Mouse (Mus musculus) cerebellum, adult 11 months (tissue): ENCODE measurements around the gene Tspan11.

Experiments
- DNase-seq: peaks from one replicate; pipeline ENCODE4 v3.0.0; 2022

Tspan11 gene

GRCm38 (mm10) chr6:127879472-127879871 lies 7.9 kb upstream of the Tspan11 start:
- no peak for DNase-seq

- no peak for DNase-seq
These were observed 473 bp upstream of the Tspan11 start for GRCm38 (mm10) chr6:127886916-127887315.

GRCm38 (mm10) chr6:127888581-127888980 lies 1.2 kb downstream of the Tspan11 start:
- DNase-seq: no peak

GRCm38 (mm10) chr6:127893611-127894010 lies 6.2 kb downstream of the Tspan11 start:
- DNase-seq: no peak

- no peak for DNase-seq
These were observed 7.6 kb downstream of the Tspan11 start for GRCm38 (mm10) chr6:127894999-127895398.

- no peak for DNase-seq
These were observed 9.0 kb downstream of the Tspan11 start for GRCm38 (mm10) chr6:127896425-127896824.

- no peak for DNase-seq
These were observed 10.0 kb downstream of the Tspan11 start for GRCm38 (mm10) chr6:127897342-127897741.

GRCm38 (mm10) chr6:127900062-127900461 lies 12.7 kb downstream of the Tspan11 start:
- DNase-seq: no peak

- DNase-seq: no peak
These were observed 13.9 kb downstream of the Tspan11 start for GRCm38 (mm10) chr6:127901261-127901660.

GRCm38 (mm10) chr6:127901669-127902068 lies 14.3 kb downstream of the Tspan11 start:
- DNase-seq: no peak

GRCm38 (mm10) chr6:127902559-127902958 lies 15.2 kb downstream of the Tspan11 start:
- no peak for DNase-seq

GRCm38 (mm10) chr6:127910638-127911037 lies 23.2 kb downstream of the Tspan11 start:
- no peak for DNase-seq

GRCm38 (mm10) chr6:127911687-127912086 lies 24.3 kb downstream of the Tspan11 start:
- DNase-seq: no peak

GRCm38 (mm10) chr6:127912938-127913337 lies 25.5 kb downstream of the Tspan11 start:
- no peak for DNase-seq

GRCm38 (mm10) chr6:127916993-127917392 lies 29.6 kb downstream of the Tspan11 start:
- no peak for DNase-seq

GRCm38 (mm10) chr6:127917712-127918111 lies 30.3 kb downstream of the Tspan11 start:
- no peak for DNase-seq

GRCm38 (mm10) chr6:127919491-127919890 lies 32.1 kb downstream of the Tspan11 start:
- DNase-seq: no peak

GRCm38 (mm10) chr6:127920652-127921051 lies 33.3 kb downstream of the Tspan11 start:
- peak; percentile 56 for DNase-seq

GRCm38 (mm10) chr6:127921996-127922395 lies 34.6 kb downstream of the Tspan11 start:
- DNase-seq: no peak

- DNase-seq: no peak
These were observed 35.9 kb downstream of the Tspan11 start for GRCm38 (mm10) chr6:127923296-127923695.

GRCm38 (mm10) chr6:127924750-127925149 lies 37.4 kb downstream of the Tspan11 start:
- DNase-seq: no peak

GRCm38 (mm10) chr6:127925915-127926314 lies 38.5 kb downstream of the Tspan11 start:
- DNase-seq: peak; percentile 14

GRCm38 (mm10) chr6:127928682-127929081 lies 41.3 kb downstream of the Tspan11 start:
- no peak for DNase-seq

GRCm38 (mm10) chr6:127932697-127933096 lies 45.3 kb downstream of the Tspan11 start:
- DNase-seq: no peak

GRCm38 (mm10) chr6:127933841-127934240 lies 46.5 kb downstream of the Tspan11 start:
- DNase-seq: no peak

GRCm38 (mm10) chr6:127935105-127935504 lies 47.7 kb downstream of the Tspan11 start:
- DNase-seq: no peak
